Mouse (Mus musculus) lung, adult 2 months (tissue): Measurements from ENCODE around the gene Taok3.

Experiments used
- CTCF ChIP-seq: fragments of 200-500 bp; IDR thresholded peaks from 2 replicates; pipeline ENCODE4 v1.5.1; 2011; ENCODE audit warnings: mild to moderate bottlenecking, low read length, control low read depth; ENCODE audit not compliant: insufficient read depth
- POLR2A ChIP-seq: fragments of 200-500 bp; IDR thresholded peaks from 2 replicates; pipeline ENCODE4 v1.6.1; 2011; ENCODE audit warnings: low read depth, mild to moderate bottlenecking, control low read depth, low read length, borderline replicate concordance; ENCODE audit errors: extremely low read depth

- TF ChIP-seq POLR2A = no peak
- no peak for TF ChIP-seq CTCF
These were observed 131.8 kb downstream of the Taok3 start for GRCm38 (mm10) chr5:117251763-117252162.
